Mouse (Mus musculus) embryo, embryonic 9.5 days (tissue): ENCODE results near the gene Hbb-bh1.
"Not testable (repeated sequence)": the region's sequence is repeated elsewhere in the genome, so short reads cannot be mapped to it uniquely, and the experiment has no call there.

Source experiments
- DNase-seq: peaks from one replicate; pipeline ENCODE4 v3.0.0-alpha.2; 2017; ENCODE audit errors: extremely low spot score

Gene Hbb-bh1

DNA sequence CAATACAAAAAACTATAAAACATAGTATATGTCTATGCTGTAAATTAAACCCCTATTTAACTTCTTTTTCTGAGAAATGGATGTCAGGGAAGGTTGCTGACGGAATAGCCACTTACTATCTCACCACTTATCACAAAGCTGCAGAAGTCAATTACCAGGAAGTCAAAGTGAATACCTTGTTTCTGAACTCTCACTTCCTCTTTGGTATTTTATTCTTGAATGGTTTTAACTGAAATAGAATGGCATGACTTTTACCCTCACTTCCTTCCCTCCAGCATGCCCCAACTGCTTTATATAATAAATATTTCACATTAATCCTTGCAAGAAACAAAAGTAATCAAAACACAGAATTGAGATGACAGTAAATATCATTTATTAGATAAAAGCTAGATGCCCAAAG, 30.8 kb downstream of the Hbb-bh1 start:
- DNase-seq, result no peak

- no peak for DNase-seq
Observed at GRCm38 (mm10) chr7:103811223-103811845, 31.6 kb downstream of the Hbb-bh1 start.

DNA sequence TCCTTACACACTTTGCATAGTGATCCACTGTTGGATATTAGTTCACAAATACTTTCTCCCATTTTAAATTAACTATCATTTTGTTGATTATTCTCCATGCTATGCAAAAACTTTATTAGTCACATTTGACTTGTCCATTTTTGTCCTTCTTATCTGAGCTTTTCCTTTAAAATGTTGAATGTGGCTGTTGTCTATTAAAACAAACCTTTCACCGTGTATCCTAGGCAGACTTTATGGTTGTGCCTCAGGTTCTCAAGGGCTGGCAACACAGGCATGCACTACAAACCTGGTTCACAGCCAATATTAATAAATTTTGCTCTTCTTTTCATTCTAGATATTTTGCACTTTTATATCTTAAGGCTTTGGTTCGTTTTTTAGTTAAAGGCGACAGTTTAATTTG, 32.2 kb downstream of the Hbb-bh1 start:
- no peak for DNase-seq

- no peak for DNase-seq
Observed at GRCm38 (mm10) chr7:103810296-103810695, 32.7 kb downstream of the Hbb-bh1 start.

GRCm38 (mm10) chr7:103809801-103810155, 33.2 kb downstream of the Hbb-bh1 start:
- DNase-seq, result no peak

- no peak for DNase-seq
Observed at GRCm38 (mm10) chr7:103808971-103809800, 33.8 kb downstream of the Hbb-bh1 start.

DNA sequence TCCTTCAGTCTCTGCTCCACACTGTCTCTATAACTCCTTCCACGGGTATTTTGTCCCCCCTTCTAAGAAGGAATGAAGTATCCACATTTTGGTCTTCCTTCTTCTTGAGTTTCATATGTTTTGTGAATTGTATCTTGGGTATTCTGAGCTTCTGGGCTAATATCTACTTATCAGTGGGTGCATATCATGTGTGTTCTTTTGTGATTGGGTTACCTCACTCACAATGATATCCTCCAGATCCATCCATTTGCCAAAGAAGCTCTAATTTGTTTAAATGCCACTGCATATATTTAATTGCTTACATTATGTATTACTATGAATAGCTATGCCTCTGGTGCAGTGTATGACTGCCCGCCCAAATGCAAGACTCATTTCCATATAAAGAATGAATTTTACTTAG, 34.8 kb downstream of the Hbb-bh1 start:
- not testable (repeated sequence) for DNase-seq

GRCm38 (mm10) chr7:103806856-103807255, 36.1 kb downstream of the Hbb-bh1 start:
- DNase-seq, result peak; percentile 26

DNA sequence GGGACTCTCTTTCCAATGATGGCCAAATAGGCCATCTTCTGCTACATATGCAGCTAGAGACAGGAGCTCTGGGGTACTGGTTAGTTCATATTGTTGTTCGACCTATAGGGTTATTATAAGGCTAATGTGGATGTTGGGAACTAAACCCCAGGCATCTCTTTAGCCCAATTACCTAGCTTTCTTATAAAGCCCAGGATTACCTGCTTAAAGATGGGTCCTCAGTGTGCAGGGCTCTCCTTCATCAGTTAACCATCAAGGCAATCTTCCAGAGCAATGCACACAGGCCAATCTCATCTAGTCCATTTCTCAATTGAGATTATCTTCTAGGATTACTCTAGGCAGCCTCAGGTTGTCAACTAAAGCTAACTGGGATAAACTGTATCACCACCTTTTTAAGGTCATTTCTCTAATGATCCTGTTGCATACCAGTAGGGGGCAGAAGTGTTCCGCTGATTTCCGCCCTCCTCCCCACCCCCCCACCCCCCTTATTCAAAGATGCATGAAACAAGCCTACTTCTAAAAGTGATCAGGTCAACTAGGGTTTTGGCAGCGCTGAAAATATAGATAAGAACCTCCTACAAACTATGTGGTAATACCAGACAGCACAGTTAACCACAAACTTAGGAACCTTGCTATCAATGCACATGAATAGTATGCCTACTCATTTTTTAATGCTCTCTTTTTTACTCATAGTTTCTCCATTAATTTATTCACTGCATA, 50.1 kb downstream of the Hbb-bh1 start:
- DNase-seq, result peak; percentile 9

DNA sequence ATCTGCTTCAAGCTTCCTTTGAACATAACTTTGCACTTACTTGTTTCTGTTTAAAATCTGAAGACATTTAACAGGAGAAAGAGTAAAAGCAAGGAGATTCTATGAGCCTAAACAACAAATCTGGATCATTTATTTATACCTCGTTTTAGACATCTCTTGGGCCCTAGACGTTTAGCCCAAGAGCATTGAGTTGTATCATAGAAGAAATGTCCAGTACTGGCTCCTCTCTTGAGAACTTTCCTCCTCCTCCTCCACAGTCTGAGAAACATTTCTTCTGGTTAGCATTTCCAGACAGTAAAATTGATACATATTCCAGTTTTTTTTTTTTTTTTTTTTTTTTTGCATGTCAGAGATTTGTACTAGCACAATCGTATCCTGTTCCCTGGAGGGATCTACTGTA, 51.2 kb downstream of the Hbb-bh1 start, which contains the start of gene Olfr67:
Gene Olfr67 (minus strand): TSS at position 101 of the 400 bp plus-strand sequence.
- DNase-seq, result no peak
